Mouse (Mus musculus) adrenal gland, adult (tissue): Measurements from ENCODE around the gene Nppa.
"Not testable (repeated sequence)": the region's sequence is repeated elsewhere in the genome, so short reads cannot be mapped to it uniquely, and the experiment has no call there.

ENCODE experiments used
- DNase-seq, 2 experiments: peaks; one replicate each; pipeline ENCODE4 v3.0.0; 2022 to 2023; ENCODE audit warnings: low spot score in 1 of 2; ENCODE audit not compliant: inconsistent age in 2 of 2

Nppa gene

DNA sequence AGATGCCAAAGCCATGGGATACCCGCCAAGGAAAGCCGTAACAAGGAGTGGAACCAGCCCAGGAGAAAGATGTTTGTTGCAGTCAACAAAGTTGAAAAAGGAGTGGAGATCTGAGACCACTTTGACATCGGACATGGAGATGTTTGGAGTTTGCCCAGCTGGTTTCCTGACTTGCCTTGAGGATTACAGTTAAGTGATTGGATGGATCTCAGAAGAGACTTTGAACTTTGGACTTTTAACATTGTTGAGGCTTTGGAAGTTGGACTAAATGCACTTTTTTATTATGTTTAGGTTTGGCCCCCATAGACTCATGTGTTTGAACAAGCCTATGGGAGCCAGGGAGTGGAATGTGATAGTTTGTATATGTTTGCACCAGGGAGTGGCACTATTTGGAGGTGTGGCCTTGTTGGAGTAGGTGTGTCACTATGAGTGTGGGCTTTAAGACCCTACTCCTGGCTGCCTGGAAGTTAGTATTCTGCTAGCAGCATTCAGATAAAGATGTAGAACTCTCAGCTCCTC is 49.9 kb downstream of the Nppa start:
- DNase-seq, result not testable (repeated sequence)

GRCm38 (mm10) chr4:148051046-148051776 is 50.7 kb downstream of the Nppa start:
- no peak for DNase-seq
